Mouse (Mus musculus) myocyte (in vitro differentiated cells): ENCODE measurements at regions not wholly inside any gene's neighbourhood (a gene's known extent, or its start where the extent isn't known, plus 50 kb on each side); places are given as distances from the start of the nearest gene placed in this dataset.

ENCODE experiments used
- H3K27me3 ChIP-seq: one replicate; pipeline ENCODE4 v1.6.1; 2011; ENCODE audit not compliant: control insufficient read depth, insufficient read depth, insufficient read length
- H3K36me3 ChIP-seq: one replicate; pipeline ENCODE4 v1.6.1; 2011; ENCODE audit not compliant: control insufficient read depth, insufficient read depth
- H3K4me2 ChIP-seq: one replicate; pipeline ENCODE4 v1.6.1; 2011; ENCODE audit warnings: low read depth, control low read depth
- H3K4me3 ChIP-seq: one replicate; pipeline ENCODE4 v1.5.1; 2011; ENCODE audit warnings: mild to moderate bottlenecking, control low read depth, moderate library complexity
- H3K79me2 ChIP-seq: one replicate; pipeline ENCODE4 v1.6.1; 2011; ENCODE audit not compliant: control insufficient read depth, insufficient read depth
- H3ac ChIP-seq: one replicate; pipeline ENCODE4 v1.6.1; 2011; ENCODE audit not compliant: control insufficient read depth, insufficient read length
- CEBPB ChIP-seq: IDR thresholded peaks from 2 replicates; pipeline ENCODE4 v1.6.1; 2011; ENCODE audit warnings: mild to moderate bottlenecking, moderate library complexity; ENCODE audit not compliant: poor library complexity, insufficient read depth, severe bottlenecking
- E2F4 ChIP-seq: IDR thresholded peaks from one replicate; pipeline ENCODE4 v1.6.1; 2011; ENCODE audit warnings: mild to moderate bottlenecking, control low read depth, moderate library complexity; ENCODE audit not compliant: insufficient read depth
- MAX ChIP-seq: IDR thresholded peaks from one replicate; pipeline ENCODE4 v1.6.1; 2011; ENCODE audit warnings: low read depth, mild to moderate bottlenecking, control low read depth
- MYOD1 ChIP-seq, 3 experiments: IDR thresholded peaks; one replicate each; pipeline ENCODE4 v1.6.1; 2011; ENCODE audit warnings: control low read depth in 2 of 3, low read depth in 2 of 3, mild to moderate bottlenecking in 2 of 3, moderate library complexity in 1 of 3; ENCODE audit not compliant: insufficient read length in 2 of 3, control insufficient read depth in 1 of 3
- MYOG ChIP-seq, 3 experiments: IDR thresholded peaks; one replicate each; pipeline ENCODE4 v1.6.1; 2011; ENCODE audit warnings: control low read depth in 2 of 3, low read depth in 2 of 3, mild to moderate bottlenecking in 2 of 3; ENCODE audit not compliant: insufficient read length in 2 of 3, control insufficient read depth in 1 of 3, insufficient read depth in 1 of 3
- POLR2A ChIP-seq: IDR thresholded peaks from one replicate; pipeline ENCODE4 v1.6.1; 2011; ENCODE audit warnings: low read depth, mild to moderate bottlenecking, control low read depth, moderate library complexity; ENCODE audit not compliant: insufficient read length
- POLR2AphosphoS2 ChIP-seq: IDR thresholded peaks from one replicate; pipeline ENCODE4 v1.6.1; 2011; ENCODE audit warnings: low read depth, control low read depth; ENCODE audit not compliant: insufficient read length
- REST ChIP-seq: IDR thresholded peaks from one replicate; pipeline ENCODE4 v1.6.1; 2011; ENCODE audit warnings: mild to moderate bottlenecking, control low read depth, moderate library complexity; ENCODE audit not compliant: insufficient read depth, insufficient read length
- SRF ChIP-seq: IDR thresholded peaks from one replicate; pipeline ENCODE4 v1.6.1; 2011; ENCODE audit warnings: low read depth; ENCODE audit not compliant: control insufficient read depth, insufficient read length
- TCF12 ChIP-seq: IDR thresholded peaks from one replicate; pipeline ENCODE4 v1.6.1; 2011; ENCODE audit warnings: mild to moderate bottlenecking, control low read depth; ENCODE audit not compliant: poor library complexity, insufficient read depth, severe bottlenecking
- TCF3 ChIP-seq: IDR thresholded peaks from one replicate; pipeline ENCODE4 v1.6.1; 2011; ENCODE audit warnings: low read depth, control low read depth; ENCODE audit not compliant: insufficient read length
- USF1 ChIP-seq: IDR thresholded peaks from one replicate; pipeline ENCODE4 v1.6.1; 2011; ENCODE audit warnings: low read depth, mild to moderate bottlenecking, control low read depth, moderate library complexity

GRCm38 (mm10) chr17:45938284-45938683, 93.9 kb downstream of the Vegfa start:
- H3K79me2 ChIP-seq: no peaks in the 10 kb centered on the region
- TF ChIP-seq TCF12: no peak
- no peak for TF ChIP-seq E2F4
- TF ChIP-seq USF1: no peak
- no peak for TF ChIP-seq MYOG (IDR thresholded peaks at IDR 0.05; ENCODE audit: control insufficient read depth in 1 of 3, insufficient read depth in 1 of 3, insufficient read length in 2 of 3, low read depth in 2 of 3)
- no peak for TF ChIP-seq POLR2A
- TF ChIP-seq REST: no peak
- no peak for TF ChIP-seq MYOD1 (IDR thresholded peaks at IDR 0.05; ENCODE audit: control insufficient read depth in 1 of 3, insufficient read length in 2 of 3, low read depth in 2 of 3)
- no peak for TF ChIP-seq POLR2AphosphoS2
- no peak for TF ChIP-seq CEBPB
- no peak for TF ChIP-seq SRF
- TF ChIP-seq TCF3: no peak
- TF ChIP-seq MAX: no peak
- H3K36me3 ChIP-seq: no peaks in the 10 kb centered on the region
- H3K27me3 ChIP-seq: no peaks in the 10 kb centered on the region
- H3K4me2 ChIP-seq: no peak overlapping the region
- no peak overlapping the region for H3K4me3 ChIP-seq
- H3ac ChIP-seq: no peak overlapping the region

GRCm38 (mm10) chr17:45936577-45936976, 95.6 kb downstream of the Vegfa start:
- no peak overlapping the region for H3K4me2 ChIP-seq
- H3K36me3 ChIP-seq: no peaks in the 10 kb centered on the region
- no peak overlapping the region for H3K4me3 ChIP-seq
- no peak for TF ChIP-seq MAX
- no peak for TF ChIP-seq POLR2A
- no peak for TF ChIP-seq CEBPB
- no peak for TF ChIP-seq TCF3
- TF ChIP-seq TCF12: no peak
- no peaks in the 10 kb centered on the region for H3K27me3 ChIP-seq
- no peak overlapping the region for H3ac ChIP-seq
- H3K79me2 ChIP-seq: no peaks in the 10 kb centered on the region

GRCm38 (mm10) chr17:45935291-45935690, 96.9 kb downstream of the Vegfa start:
- TF ChIP-seq TCF3 (no peak), MAX (no peak), E2F4 (no peak), POLR2A (no peak), MYOD1 (IDR thresholded peaks at IDR 0.05; ENCODE audit: control insufficient read depth in 1 of 3, insufficient read length in 2 of 3, low read depth in 2 of 3) (no peak), USF1 (no peak), TCF12 (no peak), CEBPB (no peak), POLR2AphosphoS2 (no peak), SRF (no peak), REST (no peak), MYOG (IDR thresholded peaks at IDR 0.05; ENCODE audit: control insufficient read depth in 1 of 3, insufficient read depth in 1 of 3, insufficient read length in 2 of 3, low read depth in 2 of 3) (no peak)
- no peaks in the 10 kb centered on the region for H3K27me3 ChIP-seq
- no peaks in the 10 kb centered on the region for H3K79me2 ChIP-seq
- no peak overlapping the region for H3ac ChIP-seq
- H3K4me2 ChIP-seq: no peak overlapping the region
- no peaks in the 10 kb centered on the region for H3K36me3 ChIP-seq
- H3K4me3 ChIP-seq: no peak overlapping the region

- Histone ChIP-seq H3ac (no peak overlapping the region), H3K4me2 (no peak overlapping the region), H3K27me3 (no peaks in the 10 kb centered on the region), H3K36me3 (no peaks in the 10 kb centered on the region), H3K4me3 (no peak overlapping the region), H3K79me2 (no peaks in the 10 kb centered on the region)
- TF ChIP-seq TCF12: no peak
- TF ChIP-seq SRF: no peak
- TF ChIP-seq REST: no peak
- TF ChIP-seq E2F4: no peak
- no peak for TF ChIP-seq CEBPB
- TF ChIP-seq POLR2AphosphoS2: no peak
- TF ChIP-seq POLR2A: no peak
- TF ChIP-seq TCF3: no peak
Observed at GRCm38 (mm10) chr17:45934002-45934401, 98.2 kb downstream of the Vegfa start.

GRCm38 (mm10) chr17:45933034-45933433, 99.1 kb downstream of the Vegfa start:
- no peaks in the 10 kb centered on the region for H3K36me3 ChIP-seq
- H3ac ChIP-seq: no peak overlapping the region
- no peaks in the 10 kb centered on the region for H3K27me3 ChIP-seq
- no peak overlapping the region for H3K4me3 ChIP-seq
- no peak overlapping the region for H3K4me2 ChIP-seq
- no peaks in the 10 kb centered on the region for H3K79me2 ChIP-seq
- TF ChIP-seq TCF3: no peak
- TF ChIP-seq SRF: no peak

GRCm38 (mm10) chr17:45932611-45933010, 99.6 kb downstream of the Vegfa start:
- Histone ChIP-seq H3K27me3 (no peaks in the 10 kb centered on the region), H3K4me2 (no peak overlapping the region), H3K4me3 (no peak overlapping the region), H3K36me3 (no peaks in the 10 kb centered on the region), H3K79me2 (no peaks in the 10 kb centered on the region), H3ac (no peak overlapping the region)
- TF ChIP-seq MAX: no peak
- TF ChIP-seq TCF12: no peak
- no peak for TF ChIP-seq TCF3
- TF ChIP-seq MYOG (IDR thresholded peaks at IDR 0.05; ENCODE audit: control insufficient read depth in 1 of 3, insufficient read depth in 1 of 3, insufficient read length in 2 of 3, low read depth in 2 of 3): no peak
- no peak for TF ChIP-seq POLR2A
- TF ChIP-seq MYOD1 (IDR thresholded peaks at IDR 0.05; ENCODE audit: control insufficient read depth in 1 of 3, insufficient read length in 2 of 3, low read depth in 2 of 3): no peak
- no peak for TF ChIP-seq SRF
